Mouse (Mus musculus) neural tube, embryonic 12.5 days (tissue): ENCODE measurements at regions not wholly inside any gene's neighbourhood (a gene's known extent, or its start where the extent isn't known, plus 50 kb on each side); places are given as distances from the start of the nearest gene placed in this dataset.

Experiments used
- ATAC-seq: fragments of 200-750 bp; cut with Nextera tagmentation; 2 replicates; pipeline ENCODE4 v1.8.0; 2017; ENCODE audit warnings: low read depth, mild to moderate bottlenecking, moderate TSS enrichment, moderate library complexity; ENCODE audit not compliant: low FRiP score
- H3K27ac ChIP-seq: fragments of 300-500 bp; sonication (generic); 2 replicates; pipeline ENCODE4 v1.5.1; 2016
- H3K27me3 ChIP-seq: fragments of 300-500 bp; sonication (generic); replicated peaks from 2 replicates; pipeline ENCODE4 v1.6.1; 2016; ENCODE audit warnings: mild to moderate bottlenecking
- H3K36me3 ChIP-seq: fragments of 300-500 bp; sonication (generic); 2 replicates; pipeline ENCODE4 v1.6.1; 2016; ENCODE audit warnings: mild to moderate bottlenecking
- H3K4me1 ChIP-seq: fragments of 300-500 bp; sonication (generic); 2 replicates; pipeline ENCODE4 v1.6.1; 2016
- H3K4me2 ChIP-seq: fragments of 300-500 bp; sonication (generic); replicated peaks from 2 replicates; pipeline ENCODE4 v1.6.1; 2016; ENCODE audit warnings: mild to moderate bottlenecking
- H3K4me3 ChIP-seq: fragments of 300-500 bp; sonication (generic); 2 replicates; pipeline ENCODE4 v1.5.1; 2016
- H3K9ac ChIP-seq: fragments of 300-500 bp; sonication (generic); 2 replicates; pipeline ENCODE4 v1.6.1; 2016; ENCODE audit warnings: mild to moderate bottlenecking
- H3K9me3 ChIP-seq: fragments of 300-500 bp; sonication (generic); 2 replicates; pipeline ENCODE4 v1.6.1; 2016; ENCODE audit warnings: mild to moderate bottlenecking
- WGBS: fragments of 180-500 bp; shearing (Covaris S2); methylation state at CpG from one replicate; pipeline ENCODE4 v1.1.7; 2016; 5-methylcytosine and 5-hydroxymethylcytosine counted together

DNA sequence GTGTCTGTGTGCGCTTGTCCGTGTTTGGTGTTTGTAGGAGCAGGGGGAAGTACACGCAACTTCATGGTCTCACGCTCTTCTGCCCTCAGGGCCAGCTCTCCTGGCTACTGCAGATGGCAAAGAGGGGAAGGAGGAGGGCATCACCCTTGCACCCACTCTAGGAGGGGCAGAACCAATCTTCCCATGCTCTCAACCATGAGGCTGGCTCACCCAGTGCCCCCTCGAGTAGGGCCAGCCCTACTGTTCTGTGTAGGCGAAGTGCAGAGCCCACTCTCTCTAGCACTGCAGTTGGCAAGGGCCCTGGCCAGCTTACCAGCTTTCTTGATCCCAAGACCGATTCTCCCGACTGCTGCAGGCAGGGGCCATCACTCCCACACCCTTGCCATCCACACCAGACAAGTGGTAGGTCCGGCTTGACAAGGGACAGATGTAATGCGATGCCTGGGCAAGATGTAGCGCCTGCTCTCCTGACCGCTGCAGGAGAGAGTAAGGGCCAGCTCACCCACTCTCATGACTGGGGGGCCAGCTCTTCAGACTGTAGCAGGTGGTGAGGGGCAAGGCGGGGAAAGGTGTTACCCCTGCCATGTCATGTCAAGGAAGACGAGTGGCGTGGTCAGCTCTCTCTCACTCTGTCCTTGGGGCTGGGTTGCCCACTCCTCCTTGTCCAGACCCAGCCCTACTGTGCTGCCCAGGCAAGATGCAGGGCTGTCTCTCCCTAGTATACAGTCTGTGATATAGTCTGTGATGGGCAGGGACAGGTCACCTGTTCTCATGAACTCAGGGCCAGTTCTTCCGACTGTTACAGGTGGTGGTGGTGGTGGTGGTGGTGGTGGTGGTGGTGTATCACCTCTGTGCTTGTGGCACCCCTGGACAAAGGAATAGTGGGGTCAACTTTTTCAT lies 100.5 kb upstream of the Meis2 start:
- no peak overlapping the region for H3K4me2 ChIP-seq
- H3K9me3 ChIP-seq = no peaks in the 10 kb centered on the region
- ATAC-seq = peak; percentile 25; the same call in 1 of the 2 replicates

More for the DNA sequence above, 100.5 kb upstream of the Meis2 start:
- Histone ChIP-seq H3K9ac (no peak overlapping the region), H3K4me3 (no peak overlapping the region), H3K4me1 (no peaks in the 10 kb centered on the region), H3K27me3 (no peaks in the 10 kb centered on the region), H3K36me3 (no peaks in the 10 kb centered on the region), H3K27ac (no peak overlapping the region)
- WGBS = 88% methylated on average over 16 of the region's 16 CpGs
